Mouse (Mus musculus) spleen, adult 2 months (tissue): ENCODE results near the gene Gpr62. TPM values are rescaled to one million over a fixed set of nuclear protein-coding genes. Genes with fewer than 3 reads are reported as not detected.

Experiments used
- DNase-seq, 2 experiments: peaks; one replicate each; pipeline versions ENCODE4 v3.0.0 to v3.0.0-alpha.2; 2012 to 2021; ENCODE audit warnings: low spot score in 2 of 2, low read depth in 1 of 2
- H3K27ac ChIP-seq: fragments of 200-500 bp; 2 replicates; pipeline ENCODE4 v1.5.1; 2012; ENCODE audit warnings: low read length, inconsistent platforms; ENCODE audit not compliant: insufficient read depth
- H3K27me3 ChIP-seq: fragments of 200-500 bp; 2 replicates; pipeline ENCODE4 v1.6.1; 2012; ENCODE audit warnings: mild to moderate bottlenecking, moderate library complexity, low read length, inconsistent platforms; ENCODE audit not compliant: control insufficient read depth, insufficient read depth
- H3K36me3 ChIP-seq: fragments of 200-500 bp; 2 replicates; pipeline ENCODE4 v1.6.1; 2012; ENCODE audit warnings: mild to moderate bottlenecking, low read length, inconsistent platforms; ENCODE audit not compliant: control insufficient read depth, insufficient read depth
- H3K4me1 ChIP-seq: fragments of 200-500 bp; 2 replicates; pipeline ENCODE4 v1.6.1; 2011; ENCODE audit warnings: inconsistent platforms; ENCODE audit not compliant: control insufficient read depth, insufficient read depth, insufficient read length
- H3K4me3 ChIP-seq: fragments of 200-500 bp; 2 replicates; pipeline ENCODE4 v1.5.1; 2011; ENCODE audit warnings: mild to moderate bottlenecking, inconsistent platforms; ENCODE audit not compliant: insufficient read depth, insufficient read length; ENCODE audit errors: extremely low read depth
- CTCF ChIP-seq: fragments of 200-500 bp; IDR thresholded peaks from 2 replicates; pipeline ENCODE4 v1.5.1; 2011; ENCODE audit warnings: mild to moderate bottlenecking, inconsistent platforms; ENCODE audit not compliant: insufficient read depth, insufficient read length, insufficient replicate concordance; ENCODE audit errors: extremely low read depth
- POLR2A ChIP-seq: fragments of 200-500 bp; IDR thresholded peaks from 2 replicates; pipeline ENCODE4 v1.6.1; 2011; ENCODE audit warnings: low read depth, low read length, inconsistent platforms
- WGBS: fragments of 180-500 bp; shearing (Covaris S2); methylation state at CpG from one replicate; pipeline ENCODE4 v1.1.7; 2018; 5-methylcytosine and 5-hydroxymethylcytosine counted together
- polyA plus RNA-seq: library from polyadenylated mRNA; depleted of rRNA; stranded (reverse); fragments of >200 nt; gene quantifications from 2 replicates; pipeline ENCODE4 v1.2.3, GENCODE M21; 2012

Gpr62 gene
- polyA plus RNA-seq, 1 experiment = 0.28 TPM

DNA sequence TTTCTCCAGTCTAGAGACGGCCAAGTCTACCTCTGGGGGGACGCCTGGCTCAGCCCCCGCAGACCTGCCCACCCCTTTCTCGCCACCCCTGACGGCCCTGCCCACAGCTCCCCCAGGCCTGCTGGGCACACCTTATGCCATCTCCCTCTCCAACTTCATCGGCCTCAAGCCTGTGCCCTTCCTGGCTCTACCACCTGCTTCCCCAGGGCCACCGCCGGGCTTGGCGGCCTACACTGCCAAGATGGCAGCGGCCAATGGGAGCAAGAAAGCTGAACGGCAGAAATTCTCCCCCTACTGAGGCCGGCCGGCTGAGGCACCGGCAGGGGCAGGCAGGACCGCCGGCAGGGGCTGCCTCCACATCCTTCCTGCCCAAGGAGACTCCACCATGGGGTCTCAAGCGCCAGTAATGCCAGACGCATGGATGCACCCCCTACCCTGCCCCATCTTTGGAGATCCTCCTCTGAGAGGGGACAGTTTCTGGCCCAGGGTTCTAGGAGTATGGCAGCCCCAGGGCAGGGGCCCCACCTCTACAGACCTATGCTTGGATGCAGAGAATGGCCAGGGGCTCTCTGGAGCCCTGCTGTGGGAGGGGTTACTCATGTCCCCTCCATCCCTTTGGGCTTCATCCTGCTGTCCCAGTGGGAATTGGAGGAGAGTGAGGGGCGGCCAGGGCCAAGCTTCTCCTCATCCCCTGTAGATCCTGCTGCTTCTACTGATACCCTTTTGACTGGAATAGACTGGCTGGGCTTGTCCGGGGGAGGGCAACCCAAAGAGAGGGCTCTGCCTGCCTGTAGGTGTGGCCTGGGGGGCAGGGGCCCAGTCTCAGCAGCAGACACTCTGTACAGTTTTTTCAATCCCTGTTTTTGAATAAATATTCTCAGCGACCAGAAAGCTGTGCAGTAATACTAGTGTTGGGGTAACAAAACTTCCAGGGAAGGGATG, 2.3 kb downstream of the Gpr62 start:
- Histone ChIP-seq H3K27ac (no peak overlapping the region), H3K36me3 (no peaks in the 10 kb centered on the region), H3K4me1 (peaks cover 12% of the 10 kb centered on the region), H3K27me3 (peaks cover 6% of the 10 kb centered on the region; the same call in 1 of the 2 replicates), H3K4me3 (no peak overlapping the region)
- no peak for DNase-seq
- TF ChIP-seq POLR2A (no peak), CTCF (no peak)
- 89% methylated on average over 21 of the region's 21 CpGs for WGBS

DNA sequence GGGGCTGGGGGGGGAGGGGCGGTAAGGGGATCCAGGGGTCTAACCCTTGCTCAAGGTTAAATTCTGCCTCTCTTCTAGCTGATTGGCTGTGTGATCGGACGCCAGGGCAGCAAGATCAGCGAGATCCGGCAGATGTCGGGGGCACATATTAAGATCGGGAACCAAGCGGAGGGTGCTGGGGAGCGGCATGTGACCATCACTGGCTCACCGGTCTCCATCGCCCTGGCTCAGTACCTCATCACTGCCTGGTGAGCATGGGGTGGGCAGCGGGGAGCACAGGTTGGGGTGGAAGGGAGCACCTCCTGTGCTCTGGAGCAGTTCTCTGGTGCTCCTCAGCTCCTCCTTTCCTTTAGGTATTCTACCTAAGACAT, 3.3 kb downstream of the Gpr62 start:
- TF ChIP-seq POLR2A = no peak
- no peak for TF ChIP-seq CTCF
- DNase-seq = no peak
- 98% methylated on average over 12 of the region's 12 CpGs for WGBS

DNA sequence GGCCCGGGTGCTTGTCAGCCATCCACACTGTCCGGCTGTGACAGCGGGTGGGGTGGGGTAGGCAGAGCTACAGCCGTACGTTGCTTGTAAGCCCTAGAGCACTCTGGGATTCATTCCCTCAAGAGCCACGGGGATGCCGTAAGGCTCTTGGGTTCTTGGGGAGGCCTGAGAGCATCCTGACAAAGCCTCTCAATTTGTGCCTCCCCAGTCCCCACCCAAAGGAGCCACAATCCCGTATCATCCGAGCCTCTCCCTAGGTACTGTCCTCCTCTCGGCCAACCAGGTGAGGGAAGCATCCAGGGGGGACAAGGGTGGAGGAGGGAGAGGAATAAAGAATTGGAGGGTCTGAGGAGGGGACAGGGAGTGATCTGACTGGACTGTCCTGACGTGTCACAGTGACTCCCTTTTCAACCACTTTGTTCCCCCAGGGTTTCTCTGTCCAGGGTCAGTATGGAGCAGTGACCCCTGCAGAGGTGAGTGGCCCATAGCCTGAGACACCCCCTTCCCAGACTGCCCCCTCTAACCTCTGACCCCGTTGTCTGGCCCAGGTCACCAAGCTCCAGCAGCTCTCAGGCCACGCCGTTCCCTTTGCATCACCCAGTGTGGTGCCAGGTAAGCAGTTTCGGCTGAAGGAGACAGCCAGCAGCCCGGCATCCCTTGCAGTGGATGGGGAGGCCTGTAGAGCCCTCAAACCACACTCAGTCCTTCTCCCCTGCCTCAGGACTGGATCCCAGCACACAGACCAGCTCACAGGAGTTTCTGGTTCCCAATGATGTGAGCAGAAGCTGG, 3.9 kb downstream of the Gpr62 start:
- TF ChIP-seq POLR2A (no peak), CTCF (no peak)
- H3K27me3 ChIP-seq = peaks cover 6% of the 10 kb centered on the region; the same call in 1 of the 2 replicates
- no peak overlapping the region for H3K4me3 ChIP-seq
- peaks cover 12% of the 10 kb centered on the region for H3K4me1 ChIP-seq
- no peak overlapping the region for H3K27ac ChIP-seq
- WGBS = 94% methylated on average over 16 of the region's 16 CpGs
- H3K36me3 ChIP-seq = no peaks in the 10 kb centered on the region
- no peak for DNase-seq

More for the DNA sequence above, 3.3 kb downstream of the Gpr62 start:
- H3K36me3 ChIP-seq = no peaks in the 10 kb centered on the region
- no peak overlapping the region for H3K4me3 ChIP-seq
- peaks cover 12% of the 10 kb centered on the region for H3K4me1 ChIP-seq
- H3K27me3 ChIP-seq = peaks cover 6% of the 10 kb centered on the region; the same call in 1 of the 2 replicates
- H3K27ac ChIP-seq = no peak overlapping the region

DNA sequence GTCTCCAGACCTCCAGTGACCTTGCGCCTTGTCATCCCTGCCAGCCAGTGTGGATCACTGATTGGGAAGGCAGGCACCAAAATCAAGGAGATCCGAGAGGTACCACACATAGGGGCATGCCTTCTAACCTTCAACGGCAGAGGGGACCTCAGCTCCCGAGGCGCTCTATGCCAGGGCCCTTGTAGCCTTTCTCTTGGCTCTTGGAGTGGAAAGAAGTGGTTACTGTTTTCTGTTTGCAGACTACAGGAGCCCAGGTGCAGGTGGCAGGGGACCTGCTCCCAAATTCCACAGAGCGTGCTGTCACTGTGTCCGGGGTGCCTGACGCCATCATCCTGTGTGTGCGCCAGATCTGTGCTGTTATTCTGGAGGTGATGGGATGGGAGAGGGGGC, 4.7 kb downstream of the Gpr62 start:
- Histone ChIP-seq H3K4me3 (no peak overlapping the region), H3K27me3 (peaks cover 6% of the 10 kb centered on the region; the same call in 1 of the 2 replicates), H3K36me3 (no peaks in the 10 kb centered on the region), H3K27ac (no peak overlapping the region), H3K4me1 (peaks cover 12% of the 10 kb centered on the region)
- WGBS = 96% methylated on average over 9 of the region's 9 CpGs
- DNase-seq = no peak
- no peak for TF ChIP-seq CTCF

DNA sequence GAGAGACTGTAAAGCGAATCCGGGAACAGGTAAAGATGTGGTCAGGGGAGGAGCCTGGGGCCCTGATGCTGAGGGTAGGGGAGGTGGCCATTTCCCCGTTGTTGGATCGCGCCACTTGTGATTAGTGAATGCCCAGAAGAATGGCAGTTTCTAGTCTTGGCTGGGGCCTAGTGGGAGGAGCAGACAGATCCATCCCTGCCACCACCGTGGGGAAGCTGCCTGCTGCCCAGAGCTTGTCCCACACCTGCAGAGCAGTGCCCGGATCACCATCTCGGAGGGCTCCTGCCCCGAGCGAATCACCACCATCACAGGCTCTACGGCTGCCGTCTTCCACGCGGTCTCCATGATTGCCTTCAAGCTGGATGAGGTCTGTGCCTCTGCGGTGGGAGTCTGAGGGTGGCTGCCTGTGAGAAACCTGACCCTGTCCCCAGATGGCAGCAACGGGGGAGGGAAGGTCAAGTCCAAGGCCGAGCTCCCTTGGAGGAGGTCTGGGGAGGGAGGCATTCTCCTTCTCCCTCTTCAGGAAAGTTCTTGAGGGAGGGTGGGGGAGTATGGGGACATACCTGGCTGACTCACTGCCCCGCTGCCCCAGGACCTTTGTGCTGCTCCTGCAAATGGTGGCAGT, 5.2 kb downstream of the Gpr62 start:
- H3K27me3 ChIP-seq = peaks cover 6% of the 10 kb centered on the region; the same call in 1 of the 2 replicates
- no peak for DNase-seq
- peaks cover 10% of the 10 kb centered on the region for H3K4me1 ChIP-seq
- H3K4me3 ChIP-seq = no peak overlapping the region
- no peaks in the 10 kb centered on the region for H3K36me3 ChIP-seq
- WGBS = 93% methylated on average over 18 of the region's 18 CpGs
- TF ChIP-seq CTCF (no peak), POLR2A (no peak)
- no peak overlapping the region for H3K27ac ChIP-seq

DNA sequence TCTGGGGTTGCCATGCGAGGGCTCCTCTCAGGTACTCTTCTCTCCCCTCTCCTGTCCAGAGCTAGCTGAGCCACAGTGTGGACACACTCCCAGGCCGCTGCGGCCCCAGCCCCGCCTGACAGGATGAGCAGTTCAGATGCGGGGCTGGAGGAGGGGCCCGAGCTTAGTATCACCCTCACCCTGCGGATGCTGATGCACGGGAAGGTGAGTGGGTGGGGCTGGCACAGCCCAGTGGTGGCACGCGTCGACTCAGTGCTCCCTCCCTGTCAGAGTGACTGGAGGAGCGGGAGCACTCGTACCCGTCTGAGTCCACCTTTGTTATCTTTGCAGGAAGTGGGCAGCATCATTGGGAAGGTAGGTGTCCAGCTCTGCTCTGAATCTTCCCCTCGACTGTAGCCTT, 5.8 kb downstream of the Gpr62 start:
- TF ChIP-seq CTCF = no peak
- TF ChIP-seq POLR2A = no peak
- WGBS = 91% methylated on average over 15 of the region's 15 CpGs

More for the DNA sequence above, 5.8 kb downstream of the Gpr62 start:
- H3K27me3 ChIP-seq = peaks cover 4% of the 10 kb centered on the region; the same call in 1 of the 2 replicates
- H3K36me3 ChIP-seq = no peaks in the 10 kb centered on the region
- H3K4me1 ChIP-seq = peaks cover 4% of the 10 kb centered on the region; the same call in 1 of the 2 replicates
- DNase-seq = no peak
- no peak overlapping the region for H3K4me3 ChIP-seq
- no peak overlapping the region for H3K27ac ChIP-seq
